Mouse (Mus musculus): ENCODE measurements at regions not wholly inside any gene's neighbourhood (a gene's known extent, or its start where the extent isn't known, plus 50 kb on each side); places are given as distances from the start of the nearest gene placed in this dataset.

DNA sequence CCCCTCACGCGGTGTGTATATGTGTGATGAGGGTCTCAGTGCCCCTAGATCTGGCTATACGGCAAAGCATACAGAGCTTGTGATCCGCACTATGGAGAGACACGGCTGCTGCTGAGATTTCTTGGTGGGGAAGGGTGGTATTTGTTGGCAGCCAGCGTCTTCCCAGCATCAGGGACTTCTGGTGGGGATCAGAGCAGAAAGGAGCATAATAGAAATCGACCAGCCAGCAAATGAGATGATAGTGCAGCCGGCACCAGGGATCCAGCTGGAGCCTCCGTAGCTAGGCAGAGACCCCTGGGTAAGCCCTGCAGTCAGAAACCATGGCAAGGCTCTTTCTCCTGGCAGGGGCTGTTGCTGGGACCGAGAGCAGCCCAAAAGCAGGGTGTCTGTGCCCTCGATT, 425.2 kb upstream of the Kcnab2 start:
- TF ChIP-seq CTCF (IDR thresholded peaks at IDR 0.05; ENCODE audit: low read depth), result no peak
- no peak for TF ChIP-seq EP300 (IDR thresholded peaks at IDR 0.05; ENCODE audit: low read depth)
